ENCODE assay signal across 29 mouse cellular contexts in genomic region chr1:85706754-85707153, GRCm38 (mm10). TPM values are rescaled to one million over a fixed set of nuclear protein-coding genes. Genes with fewer than 3 reads are reported as not detected.
DNase-seq lines count a peak whose midpoint lies in the region; ATAC-seq and TF ChIP-seq lines count a peak whose summit lies in the region.
"Had no signal": no experiment of that assay in that cellular context is flagged by ENCODE, and none has a peak within 500 bp of the region (broad histone marks: within the 10 kb centered on the region; RNA-seq: fewer than 3 reads in every experiment).

No protein-coding gene starts in this region.

- ATAC-seq in heart, embryonic 12.5 days (ENCODE audit: insufficient number of reproducible peaks, low FRiP score) = no peak
- ATAC-seq: activated CD4-positive, CD25-positive, alpha-beta regulatory T cell, adult 4 months; CD4-positive, CD25-positive, alpha-beta regulatory T cell, adult 4 months; forebrain, embryonic 14.5 days; forebrain, embryonic 16.5 days; Patski had no signal

- TF ChIP-seq RAD21 in CH12.LX (IDR thresholded peaks at IDR 0.05; ENCODE audit: low read depth, low read length) = no peak

- no peak overlapping the region for H3K9ac ChIP-seq in heart, embryonic 12.5 days
- no peak overlapping the region for H3K9ac ChIP-seq in CH12.LX (ENCODE audit: insufficient read depth, low read depth)
- H3K9ac ChIP-seq: embryonic facial prominence, embryonic 13.5 days; embryonic facial prominence, embryonic 15.5 days; forebrain, embryonic 12.5 days had no signal

- H3K9me3 ChIP-seq in heart, embryonic 12.5 days (replicated peaks) = no peaks in the 10 kb centered on the region
- H3K9me3 ChIP-seq in CH12.LX (replicated peaks; ENCODE audit: low read length) = no peaks in the 10 kb centered on the region
- H3K9me3 ChIP-seq: embryonic facial prominence, embryonic 13.5 days; embryonic facial prominence, embryonic 15.5 days; forebrain, embryonic 10.5 days; forebrain, embryonic 12.5 days had no signal

- H3K36me3 ChIP-seq in heart, embryonic 12.5 days = no peaks in the 10 kb centered on the region
- H3K36me3 ChIP-seq in kidney, adult 2 months (ENCODE audit: control insufficient read depth, insufficient read depth, low read length) = no peaks in the 10 kb centered on the region
- peaks cover 0 to 28% of the 10 kb centered on the region in 2 experiments for H3K36me3 ChIP-seq in CH12.LX (replicated peaks in 1 of 2; ENCODE audit: control insufficient read depth in 1 of 2, insufficient read depth in 1 of 2, low read length in 1 of 2)
- peaks cover 8% of the 10 kb centered on the region for H3K36me3 ChIP-seq in small intestine, adult 2 months (ENCODE audit: control insufficient read depth, insufficient read depth, low read length)
- H3K36me3 ChIP-seq: embryonic facial prominence, embryonic 13.5 days; embryonic facial prominence, embryonic 15.5 days; forebrain, embryonic 10.5 days; forebrain, embryonic 12.5 days had no signal

- no peaks in the 10 kb centered on the region for H3K27me3 ChIP-seq in heart, embryonic 12.5 days (replicated peaks)
- H3K27me3 ChIP-seq in kidney, adult 2 months (replicated peaks; ENCODE audit: control insufficient read depth, insufficient read depth, low read length) = no peaks in the 10 kb centered on the region
- no peaks in the 10 kb centered on the region for H3K27me3 ChIP-seq in CH12.LX (replicated peaks)
- no peaks in the 10 kb centered on the region for H3K27me3 ChIP-seq in small intestine, adult 2 months (ENCODE audit: control insufficient read depth, insufficient read depth, low read length)
- H3K27me3 ChIP-seq: embryonic facial prominence, embryonic 13.5 days; embryonic facial prominence, embryonic 15.5 days; forebrain, embryonic 12.5 days; Patski had no signal

- H3K4me1 ChIP-seq in heart, embryonic 12.5 days (replicated peaks) = peaks cover 10% of the 10 kb centered on the region
- peaks cover 2% of the 10 kb centered on the region; the same call in 1 of the 2 replicates for H3K4me1 ChIP-seq in kidney, adult 2 months (ENCODE audit: control insufficient read depth, insufficient read depth, low read length)
- peaks cover 11 to 49% of the 10 kb centered on the region in 2 experiments; a peak in 3 of 4 replicates for H3K4me1 ChIP-seq in CH12.LX (ENCODE audit: control insufficient read depth in 1 of 2, insufficient read depth in 2 of 2)
- peaks cover 7% of the 10 kb centered on the region; the same call in 1 of the 2 replicates for H3K4me1 ChIP-seq in small intestine, adult 2 months (ENCODE audit: control insufficient read depth, insufficient read depth, insufficient read length, low read length)
- H3K4me1 ChIP-seq: embryonic facial prominence, embryonic 13.5 days; embryonic facial prominence, embryonic 15.5 days; forebrain, embryonic 12.5 days had no signal

- TF ChIP-seq EP300 in CH12.LX (IDR thresholded peaks at IDR 0.05; ENCODE audit: low read length) = no peak

- H3K4me2 ChIP-seq in heart, embryonic 12.5 days = no peak overlapping the region
- H3K4me2 ChIP-seq in CH12.LX (ENCODE audit: insufficient read depth, low read depth, poor library complexity, severe bottlenecking) = no peak overlapping the region
- H3K4me2 ChIP-seq: embryonic facial prominence, embryonic 13.5 days; embryonic facial prominence, embryonic 15.5 days; forebrain, embryonic 12.5 days had no signal

- no peak for TF ChIP-seq CTCF in kidney, adult 2 months (conservative IDR thresholded peaks at IDR 0.05; ENCODE audit: insufficient read depth, insufficient read length, low read depth, low read length)
- TF ChIP-seq CTCF in CH12.LX (conservative IDR thresholded peaks at IDR 0.05 in 1 of 2, IDR thresholded peaks at IDR 0.05 in 1 of 2; ENCODE audit: low read depth in 2 of 2, low read length in 2 of 2) = no peak
- TF ChIP-seq CTCF in small intestine, adult 2 months (IDR thresholded peaks at IDR 0.05; ENCODE audit: extremely low read depth, insufficient read length, insufficient replicate concordance, low read depth, low read length) = no peak

- no peak overlapping the region for H3K27ac ChIP-seq in heart, embryonic 12.5 days (ENCODE audit: poor library complexity, severe bottlenecking)
- H3K27ac ChIP-seq in kidney, adult 2 months (ENCODE audit: insufficient read depth, low read depth, low read length) = no peak overlapping the region
- H3K27ac ChIP-seq in CH12.LX (ENCODE audit: insufficient read depth, low read depth) = no peak overlapping the region
- peak overlapping the region; percentile 27; the same call in 1 of the 2 replicates for H3K27ac ChIP-seq in small intestine, adult 2 months (ENCODE audit: insufficient read depth, low read depth, low read length)
- H3K27ac ChIP-seq: embryonic facial prominence, embryonic 13.5 days; embryonic facial prominence, embryonic 15.5 days; forebrain, embryonic 10.5 days; forebrain, embryonic 12.5 days had no signal

- in situ Hi-C loops in CH12.LX (cut with MboI; ENCODE audit: low pct_ligation_motif_present, low pct_unique_long_range_greater_than_20kb, low sequenced_read_pairs) = no loop called here

- TF ChIP-seq POLR2A in kidney, adult 2 months (IDR thresholded peaks at IDR 0.05; ENCODE audit: low read depth, low read length) = no peak
- no peak for TF ChIP-seq POLR2A in CH12.LX (IDR thresholded peaks at IDR 0.05; ENCODE audit: low read depth, low read length)
- no peak for TF ChIP-seq POLR2A in small intestine, adult 2 months (IDR thresholded peaks at IDR 0.05; ENCODE audit: low read depth, low read length)

- 77% methylated on average over 2 of the region's 2 CpGs for WGBS in heart, embryonic 12.5 days
- 81% methylated on average over 2 of the region's 2 CpGs for WGBS in kidney, adult 2 months
- 48% methylated on average over 2 of the region's 2 CpGs for WGBS in small intestine, adult 2 months

- DNase-seq in heart, adult 11 months = peak; percentile 65
- peak; percentile 16 for DNase-seq in kidney, adult 2 months
- no peak for DNase-seq in kidney, adult 11 months
- DNase-seq in CH12.LX (ENCODE audit: extremely low read depth) = no peak
- DNase-seq in cerebellum, adult 9-11 months = no peak
- no peak for DNase-seq in spleen, adult 12 weeks (ENCODE audit: low spot score)
- DNase-seq: adrenal gland, adult 8-10 months; adrenal gland, postnatal 14 days; adrenal gland, postnatal 36 days; B cell, adult 2 months; cerebellum, adult 11-12 months; cerebellum, adult 2 months; cerebellum, adult 9-10 months; cerebellum, postnatal 14 days; cerebellum, postnatal 36 days; embryo, embryonic 11 days had no signal

- dilution Hi-C loops in CH12.LX (cut with MboI; ENCODE audit: extremely low pct_ligation_motif_present, extremely low pct_unique_long_range_greater_than_20kb, low sequenced_read_pairs) = no loop called here

- no peaks in the 10 kb centered on the region for H3K79me2 ChIP-seq in CH12.LX (replicated peaks; ENCODE audit: control insufficient read depth, extremely low read depth, insufficient read depth, poor library complexity, severe bottlenecking)

- H3K4me3 ChIP-seq in heart, embryonic 12.5 days = no peak overlapping the region
- no peak overlapping the region for H3K4me3 ChIP-seq in kidney, adult 2 months (ENCODE audit: insufficient read depth, low read depth, low read length)
- no peak overlapping the region for H3K4me3 ChIP-seq in CH12.LX (replicated peaks in 1 of 3; ENCODE audit: low read depth in 2 of 3, low read length in 2 of 3, poor library complexity in 1 of 3)
- H3K4me3 ChIP-seq in small intestine, adult 2 months (ENCODE audit: low read depth, low read length) = no peak overlapping the region
- H3K4me3 ChIP-seq: embryonic facial prominence, embryonic 13.5 days; embryonic facial prominence, embryonic 15.5 days; erythroblast, embryonic 14.5 days; forebrain, embryonic 10.5 days; forebrain, embryonic 12.5 days had no signal

TF ChIP-seq in CH12.LX, 34 proteins besides CTCF, POLR2A, EP300 and RAD21:
- TF ChIP-seq PAX5 (IDR thresholded peaks at IDR 0.05; ENCODE audit: low read length) (no peak), SMC3 (IDR thresholded peaks at IDR 0.05; ENCODE audit: low read depth, low read length) (no peak), MAFK (IDR thresholded peaks at IDR 0.05; ENCODE audit: insufficient replicate concordance, low read length) (no peak), ZNF384 (IDR thresholded peaks at IDR 0.05; ENCODE audit: low read depth, low read length) (no peak), BHLHE40 (IDR thresholded peaks at IDR 0.05; ENCODE audit: low read depth, low read length) (0 out of 2 replicates have a peak, but pooled peaks have one; percentile 25), JUN (IDR thresholded peaks at IDR 0.05; ENCODE audit: insufficient read depth, low read depth, low read length) (no peak), KAT2A (IDR thresholded peaks at IDR 0.05; ENCODE audit: insufficient replicate concordance, low read length) (no peak)
TF ChIP-seq in CH12.LX: peak in this region for 1.

RNA-seq across cellular contexts. Expression of gene Sp100, which starts 57.0 kb away (rescaled TPM):
- 0.88 and 1.2 TPM in 2 replicates for polyA plus RNA-seq in heart, embryonic 12.5 days (2016; fragmentation: Nextera tagmentation; extraction: Ambion mirVana)
- polyA plus RNA-seq in kidney, adult 2 months (2012; rRNA removed) = 11.9 and 21.4 TPM in 2 replicates
- total RNA-seq in CH12.LX (2012; rRNA removed) = 21.1 and 24.7 TPM in 2 replicates
- 64.6 and 74.0 TPM in 2 replicates for total RNA-seq in CH12.LX (2014; rRNA removed)
- polyA plus RNA-seq in CH12.LX (2012; ENCODE audit: insufficient read length, low read depth) = 54.1 and 59.5 TPM in 2 replicates
- polyA plus RNA-seq in small intestine, adult 2 months (2012; rRNA removed) = 3.8 and 10.1 TPM in 2 replicates
- total RNA-seq: ES-E14 had no signal
- polyA plus RNA-seq: forebrain, embryonic 16.5 days had no signal

Comparison
In these comparisons a context has a peak if more than half of its experiments do, and no peak if none do; other contexts are left out.
1. DNase-seq: peak in heart, adult 11 months (single experiment) and kidney, adult 2 months (single experiment); none in kidney, adult 11 months (single experiment), CH12.LX (single experiment), cerebellum, adult 9-11 months (single experiment) and spleen, adult 12 weeks (single experiment).